Mouse (Mus musculus) gastrocnemius, postnatal 4 days (tissue): ENCODE data around the gene Sod3. TPM values are rescaled to one million over a fixed set of nuclear protein-coding genes. Genes with fewer than 3 reads are reported as not detected.
A peak's percentile ranks its signal among the peaks of the same experiment; 100 is the strongest.

Experiments
- DNase-seq, 2 experiments: peaks; one replicate each; pipeline ENCODE4 v3.0.0; 2021 to 2022; ENCODE audit warnings: low spot score in 2 of 2, mixed read lengths in 2 of 2
- total RNA-seq, 2 experiments: library from RNA; stranded (reverse); gene quantifications; 2 replicates each; pipeline ENCODE4 v1.2.3; 2021

Gene Sod3
- total RNA-seq, 2 experiments from 2014 or later, result 13.7 to 21.2 TPM

DNA sequence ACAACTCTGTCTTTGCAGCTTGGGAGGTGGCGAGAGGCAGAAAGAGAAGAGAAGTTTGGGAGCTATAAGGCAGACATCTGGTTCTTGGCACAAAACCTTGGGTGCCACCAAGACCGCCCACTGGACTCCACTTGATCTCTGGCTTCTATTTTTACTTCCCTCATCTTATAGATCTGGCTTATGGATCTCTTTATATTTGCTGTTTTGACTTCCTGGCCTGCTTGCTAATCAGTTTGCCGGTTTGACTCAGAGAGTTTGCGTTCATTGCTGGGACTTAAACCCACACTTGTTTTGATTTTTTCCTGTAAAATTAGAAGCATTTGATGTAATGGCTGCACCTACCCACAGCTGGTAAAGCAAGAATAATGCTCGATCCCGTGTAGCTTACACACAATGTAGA is 7.3 kb downstream of the Sod3 start:
- DNase-seq, result no peak

DNA sequence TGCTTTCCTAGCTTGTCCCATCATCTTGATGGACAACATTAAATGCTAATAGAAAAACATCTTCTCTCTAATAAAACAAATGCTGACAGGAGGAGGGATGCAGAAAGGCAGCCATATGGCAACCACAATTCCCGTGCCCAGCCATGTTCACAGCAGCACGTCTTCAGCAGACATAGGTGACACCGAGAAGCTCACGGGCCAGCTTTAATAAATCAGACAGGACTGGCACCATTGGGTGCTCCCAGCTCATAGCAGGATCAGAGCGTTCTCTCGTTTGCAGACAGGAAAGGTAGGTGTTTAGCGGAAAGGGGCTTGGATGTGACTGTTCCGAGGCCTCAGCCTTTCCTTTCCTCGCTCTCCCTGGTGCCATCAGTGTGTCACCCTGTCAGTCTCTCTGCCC is 12.3 kb downstream of the Sod3 start:
- DNase-seq, result no peak

DNA sequence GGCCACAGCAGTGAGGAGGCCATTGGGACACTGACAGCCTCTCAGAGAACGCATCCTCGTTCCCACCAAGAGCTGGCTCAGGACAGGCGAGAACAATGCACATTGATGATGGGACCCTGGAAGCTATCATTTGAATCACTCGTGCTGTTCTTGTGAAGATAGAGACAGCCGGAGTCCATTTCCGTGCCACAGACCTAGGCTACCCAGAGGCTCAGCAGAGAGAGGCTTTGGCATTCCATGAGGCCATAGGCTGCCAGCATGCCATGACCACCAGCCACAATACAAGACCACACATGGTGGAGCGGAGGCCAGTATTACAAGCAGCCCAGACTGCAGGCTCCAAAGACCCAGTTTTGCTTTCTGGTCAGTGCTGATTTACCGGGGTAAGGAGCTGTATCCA is 19.2 kb downstream of the Sod3 start:
- DNase-seq, result no peak

DNA sequence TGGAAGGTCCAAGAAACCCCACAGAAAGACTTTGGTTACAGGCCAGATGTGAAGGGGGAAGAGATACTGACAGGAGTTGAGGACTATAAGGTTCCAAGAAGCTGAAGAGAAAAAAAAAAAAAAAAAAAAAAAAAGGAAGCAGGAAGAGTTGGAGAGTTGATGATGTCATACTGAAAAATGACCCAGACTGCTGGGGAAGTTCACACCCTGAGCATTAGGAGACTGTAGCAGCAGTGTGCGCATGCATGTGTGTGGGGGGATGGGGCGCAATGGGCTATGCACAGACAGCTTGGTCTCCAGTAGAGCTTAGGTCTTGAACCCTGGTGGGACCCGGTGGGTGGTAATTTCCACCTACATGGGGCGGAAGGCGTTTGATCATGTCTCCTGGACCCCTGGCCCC is 20.2 kb downstream of the Sod3 start:
- DNase-seq, result no peak

DNA sequence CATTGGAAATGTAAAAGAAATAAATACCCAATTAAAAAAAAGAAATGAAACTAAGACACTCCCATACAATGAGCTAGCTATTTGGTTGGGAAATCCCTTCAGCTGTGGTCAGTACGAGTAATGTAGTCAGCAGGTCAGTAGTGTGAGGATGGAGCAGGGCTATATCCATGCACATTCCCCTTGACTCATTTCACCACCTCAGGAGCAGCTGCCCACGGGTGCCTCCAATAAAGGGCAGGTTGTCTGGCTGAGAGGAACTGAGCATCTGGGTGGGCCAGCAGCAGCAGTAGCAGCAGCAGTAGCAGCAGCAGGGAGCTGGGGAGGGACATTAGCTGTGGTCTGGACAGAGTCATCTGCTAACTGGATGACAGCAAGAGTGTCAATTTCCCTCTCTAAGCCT is 22.4 kb downstream of the Sod3 start:
- DNase-seq, result no peak

DNA sequence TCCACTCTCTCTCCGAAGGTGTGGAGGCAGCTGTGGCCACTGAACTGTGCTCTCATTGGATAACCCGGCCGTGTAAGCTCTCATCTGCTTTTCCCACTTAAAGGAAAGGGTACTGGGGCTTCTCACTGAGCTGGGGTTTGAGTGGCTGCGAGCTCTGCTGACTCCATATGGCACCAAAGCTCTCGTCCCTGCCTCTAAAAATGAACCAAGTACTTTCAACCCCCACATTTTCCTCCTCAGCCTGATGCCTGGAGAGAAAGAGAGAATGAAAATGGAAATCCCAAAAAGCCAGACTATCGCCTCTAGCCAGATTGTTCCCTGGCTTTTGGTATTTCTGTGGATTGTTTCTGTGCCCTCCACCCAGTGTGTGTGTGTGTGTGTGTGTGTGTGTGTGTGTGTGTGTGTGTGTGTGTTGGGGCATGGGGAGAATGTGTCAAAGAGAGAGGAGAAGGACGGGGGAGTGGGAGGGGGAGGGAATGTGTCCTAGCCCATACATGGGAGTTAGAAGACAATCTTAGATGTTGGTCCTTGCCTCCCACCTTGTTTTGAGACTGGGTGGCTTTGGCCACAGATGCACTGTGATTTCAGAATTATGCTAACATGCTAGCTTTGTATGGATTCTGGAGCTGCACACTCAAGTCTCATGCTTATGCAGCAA is 24.6 kb downstream of the Sod3 start:
- no peak for DNase-seq

DNA sequence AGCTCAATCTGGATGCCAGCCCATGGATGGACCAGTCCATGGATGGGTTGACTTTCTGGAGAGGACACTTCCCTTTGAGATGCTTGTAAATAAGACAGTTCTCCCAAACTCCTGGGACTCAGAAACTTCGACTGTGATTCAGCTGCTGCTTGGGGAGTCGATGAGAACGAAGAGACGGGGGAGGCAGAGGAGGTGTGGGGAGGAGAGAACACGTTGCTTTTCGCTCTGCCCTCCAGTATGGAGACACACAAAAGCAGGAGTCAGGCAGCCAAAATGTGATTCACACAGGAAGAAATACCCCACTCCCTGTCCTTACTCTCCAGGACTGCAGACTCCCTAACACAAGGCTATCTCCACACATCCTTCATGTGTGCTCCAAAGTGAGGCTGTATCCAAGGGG is 26.8 kb downstream of the Sod3 start:
- DNase-seq, result no peak

DNA sequence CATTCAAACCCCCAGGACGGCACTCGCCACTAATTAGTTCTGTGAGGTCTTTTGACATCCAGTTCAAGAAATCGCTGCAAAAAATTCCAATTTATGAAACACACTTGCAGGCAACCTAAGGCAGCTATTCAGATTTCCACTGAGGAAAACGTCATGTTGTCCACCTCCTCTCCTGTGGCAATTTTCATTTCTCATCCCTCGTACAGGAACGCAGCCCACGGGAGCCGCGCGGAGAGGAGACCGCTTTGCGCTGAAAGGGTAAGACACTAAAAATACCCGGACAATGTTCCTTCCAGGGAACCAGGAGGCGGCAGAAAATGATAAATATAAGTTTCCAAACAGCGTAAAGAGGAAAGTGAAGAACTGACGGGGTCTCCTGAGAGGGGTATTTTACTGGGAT is 27.9 kb downstream of the Sod3 start:
- no peak for DNase-seq

DNA sequence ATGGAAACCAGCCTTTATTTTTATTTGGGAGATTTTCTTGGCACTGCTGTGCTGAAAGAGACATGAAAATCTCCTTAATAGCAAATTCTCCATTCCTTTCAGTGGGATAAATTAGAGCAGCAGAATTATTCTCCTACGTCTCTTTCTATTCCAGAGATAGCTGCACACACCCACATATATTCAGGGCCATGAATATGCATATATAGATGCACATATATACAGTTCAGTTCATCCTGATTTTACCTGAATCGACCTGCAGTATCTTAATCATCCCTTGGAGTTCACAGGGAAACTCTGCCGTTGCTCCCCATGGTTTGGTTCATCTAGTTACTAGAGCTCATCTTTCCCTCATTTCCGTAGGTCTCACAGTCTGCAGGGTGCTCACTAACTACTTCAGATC is 30.2 kb downstream of the Sod3 start:
- DNase-seq, result no peak

DNA sequence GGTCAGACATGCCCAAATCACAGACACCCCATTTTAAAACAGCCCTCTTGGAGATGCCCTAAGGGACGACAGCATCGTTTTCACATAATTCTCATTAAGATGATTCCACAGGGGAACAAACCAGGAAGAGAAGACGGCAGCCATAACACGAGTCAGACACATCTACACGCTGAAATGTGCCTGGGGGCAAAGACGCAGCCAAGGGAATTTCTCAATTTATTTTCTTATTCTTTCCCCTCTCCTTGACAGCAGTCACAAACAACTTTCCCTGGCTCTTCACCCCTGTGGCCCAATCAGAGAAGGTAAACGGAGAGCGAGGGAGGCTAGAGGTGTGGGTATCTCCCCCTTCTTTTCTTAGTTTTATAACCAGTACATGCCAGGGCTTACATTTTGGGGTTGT is 40.8 kb downstream of the Sod3 start:
- DNase-seq, result no peak

DNA sequence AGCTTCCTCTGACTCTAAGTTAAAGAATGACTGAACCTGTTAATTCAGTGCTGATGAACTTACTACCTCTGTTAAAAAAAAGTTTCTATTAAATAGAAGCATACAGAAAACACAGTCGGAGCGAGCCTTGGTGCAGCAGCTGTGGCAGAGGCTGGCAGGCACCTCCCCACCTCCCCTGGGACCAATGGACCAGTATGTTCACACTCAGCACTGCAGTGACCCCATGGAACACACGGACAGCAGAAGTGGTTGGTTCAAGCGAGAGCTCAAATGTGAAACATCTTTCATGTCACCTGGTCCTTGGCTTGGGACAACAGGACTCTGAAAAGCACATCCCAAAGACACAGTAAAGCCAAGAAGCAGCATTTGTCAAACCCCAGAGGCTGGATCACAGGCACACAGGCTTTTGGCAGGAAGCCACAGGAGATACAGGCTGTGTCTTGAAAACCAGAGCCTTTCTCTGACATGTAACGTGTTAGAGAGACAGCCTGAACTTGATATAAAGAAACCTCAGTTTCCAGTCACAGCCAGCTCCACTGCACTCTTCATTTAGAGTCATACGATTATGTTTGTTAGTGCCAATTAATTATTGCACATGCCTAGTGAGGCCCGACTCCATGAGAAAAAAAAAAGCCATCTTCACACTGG is 45.2 kb downstream of the Sod3 start:
- no peak for DNase-seq

DNA sequence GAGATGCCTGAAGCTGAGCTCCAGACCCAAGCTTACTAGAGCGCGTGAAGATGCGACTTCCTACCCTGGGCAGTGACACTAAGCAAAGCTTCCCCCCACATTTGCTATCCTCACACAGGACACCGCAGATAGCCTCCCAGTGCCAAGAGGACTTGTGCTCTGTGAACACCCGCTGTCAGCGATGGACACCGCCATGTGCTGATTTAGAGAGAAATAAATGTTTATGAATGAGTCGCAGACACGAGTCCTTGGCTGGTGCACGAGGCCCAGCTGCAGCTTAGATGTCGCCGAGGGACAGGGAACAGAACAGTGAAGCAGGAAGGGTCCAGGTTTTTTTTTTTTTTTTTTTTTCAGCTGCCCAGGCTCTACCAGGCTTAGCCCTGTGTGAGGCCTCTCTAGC is 46.6 kb downstream of the Sod3 start:
- no peak for DNase-seq

DNA sequence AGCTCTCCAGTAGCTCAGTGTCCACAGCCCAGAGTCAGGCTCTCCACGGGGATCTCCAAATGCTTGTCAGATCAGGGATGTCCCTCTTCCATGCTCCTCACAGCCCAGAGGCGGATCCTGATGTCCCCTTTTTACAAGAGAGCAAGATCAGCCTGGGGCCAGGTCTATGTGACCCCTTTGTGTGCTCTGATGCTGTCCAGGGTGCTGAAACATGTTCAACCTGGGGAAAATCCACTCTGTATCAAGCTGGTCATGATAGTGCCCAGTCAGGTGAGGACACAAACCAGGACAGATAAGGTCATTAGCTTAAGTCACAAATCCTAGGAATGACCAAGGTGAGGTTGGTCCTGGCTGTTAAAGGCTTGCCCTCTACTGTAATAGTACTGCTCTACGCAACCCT is 48.0 kb downstream of the Sod3 start:
- peak in 1 of 2 experiments; percentile 17 for DNase-seq

DNA sequence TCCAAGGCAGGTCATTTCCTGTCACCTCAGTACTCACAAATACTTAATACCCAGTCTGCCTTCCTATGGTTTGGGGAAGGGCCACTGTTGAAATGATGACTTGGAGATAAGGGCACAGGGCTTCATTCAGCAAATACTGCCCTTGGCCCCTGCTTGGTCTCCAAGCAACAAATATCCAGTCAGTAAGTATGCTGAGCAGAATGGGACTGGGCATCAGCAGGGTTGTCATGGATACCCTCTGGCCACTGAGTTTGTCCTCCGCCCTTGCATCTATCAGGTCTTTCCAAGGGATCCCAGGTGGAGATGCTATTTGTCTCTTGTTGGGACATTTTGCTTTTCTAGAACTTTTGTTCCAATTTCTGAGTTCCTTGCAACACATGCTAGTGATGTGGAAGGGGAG is 51.6 kb downstream of the Sod3 start:
- DNase-seq, result no peak

DNA sequence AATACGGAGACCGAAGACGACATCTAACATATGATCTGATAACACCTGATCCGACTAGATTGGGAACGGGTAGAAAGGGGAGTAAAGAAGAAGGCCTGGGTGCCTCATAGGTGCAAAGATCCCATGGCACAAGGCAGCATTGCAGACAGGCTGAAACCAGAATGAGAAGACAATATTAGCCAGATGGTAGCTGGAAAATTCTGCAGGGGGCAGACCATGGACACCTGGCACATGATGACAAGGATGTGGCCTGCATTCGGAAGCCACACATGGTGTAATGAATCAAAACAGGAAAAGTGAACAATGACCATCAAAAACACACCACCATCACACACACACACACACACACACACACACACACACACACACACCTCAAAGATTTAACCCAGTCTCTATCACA is 52.3 kb downstream of the Sod3 start:
- DNase-seq, result no peak

DNA sequence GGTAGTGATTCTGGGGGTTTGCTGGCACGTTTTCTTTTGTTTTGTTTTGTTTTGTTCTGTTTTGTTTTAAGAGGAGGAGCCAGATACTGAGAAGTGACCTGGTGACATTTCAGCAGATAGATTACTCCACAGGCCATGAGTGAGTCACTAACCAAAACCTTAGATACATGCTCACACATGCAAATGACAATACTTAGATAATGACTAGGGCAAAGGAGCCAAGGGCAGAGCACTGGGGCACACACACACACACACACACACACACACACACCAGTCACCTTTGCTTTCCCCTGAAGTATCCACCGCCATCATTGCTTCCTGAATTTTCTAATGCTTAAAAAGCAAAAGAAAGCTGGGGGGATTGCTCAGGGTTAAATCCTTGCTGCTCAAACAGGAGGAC is 52.9 kb downstream of the Sod3 start:
- no peak for DNase-seq

Other genes with a start within 250 kb of the Sod3 start
- gene Dhx15, start 173.3 kb upstream of the Sod3 start, total RNA-seq, result 10 to 100 TPM; 77.5 to 88.2 TPM
- gene Ccdc149, start 107.7 kb downstream of the Sod3 start, total RNA-seq, result 1 to 10 TPM; 4.4 to 4.6 TPM
- 10 to 100 TPM in 1 of 2 experiments, 1 to 10 TPM in 1; 8.7 to 10.6 TPM for gene Lgi2, start 202.7 kb downstream of the Sod3 start, total RNA-seq